Mouse (Mus musculus) natural killer cell, adult 2 months (primary cell): ENCODE measurements around the gene Kcnk2.

Source experiments
- DNase-seq, 2 experiments: peaks; one replicate each; pipeline ENCODE4 v3.0.0; 2022; ENCODE audit warnings: low spot score in 2 of 2

Kcnk2 gene

DNA sequence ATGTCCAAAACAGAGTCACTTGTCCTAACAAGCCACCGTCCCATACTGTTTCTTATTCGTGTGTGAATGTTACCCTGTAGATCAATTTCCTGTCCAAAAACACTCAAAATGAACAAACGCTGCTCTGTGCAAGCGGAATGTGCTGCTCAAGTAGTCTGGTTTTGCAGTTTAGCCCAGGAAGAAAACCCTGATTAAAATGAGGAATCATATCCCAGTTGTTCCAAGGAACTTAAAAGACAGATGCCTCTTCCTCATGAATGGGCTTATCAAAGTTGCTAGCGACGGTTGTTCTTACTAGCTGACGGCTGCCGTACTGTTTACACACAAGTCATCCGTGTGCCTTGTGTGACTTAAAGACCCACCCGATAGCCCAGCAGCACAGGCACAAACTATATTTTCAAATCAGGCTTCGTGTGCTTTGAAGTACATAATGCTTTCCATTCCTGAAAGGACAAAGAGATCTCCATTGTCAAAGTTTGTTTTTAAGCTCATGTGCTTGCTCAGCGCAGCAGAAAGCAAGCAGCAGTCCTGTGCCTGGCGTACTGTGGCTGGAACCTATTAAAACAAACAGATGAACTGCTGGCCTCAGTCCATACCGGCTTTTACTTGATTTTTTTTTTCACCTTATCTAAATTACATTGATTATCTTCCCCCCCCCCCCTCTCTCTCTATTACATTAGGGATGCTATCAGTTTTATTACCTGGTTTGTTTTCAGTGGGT, at the start of gene Kcnk2:
TSS of gene Kcnk2 (minus strand) at position 51 of the 721 bp plus-strand sequence.
- DNase-seq: no peak

DNA sequence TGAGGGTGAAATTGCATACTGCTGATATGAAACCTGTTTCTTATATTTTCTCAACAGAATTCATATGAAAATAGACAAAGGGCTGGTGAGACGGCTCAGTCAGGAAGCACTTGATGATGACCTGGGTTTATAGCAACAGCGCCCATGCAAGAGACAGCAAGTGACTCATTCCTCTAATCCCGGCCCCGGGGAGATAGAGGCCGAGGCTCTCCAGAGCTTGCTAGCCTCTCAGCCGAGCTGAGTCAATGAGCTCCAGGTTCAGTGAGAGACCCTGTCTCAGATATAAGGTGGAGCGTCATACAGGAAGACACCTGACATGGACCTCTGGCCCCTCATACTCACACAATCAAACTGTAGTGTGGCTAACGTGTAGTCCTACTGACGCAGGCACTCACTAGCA, 38.7 kb upstream of the Kcnk2 start:
- no peak for DNase-seq

DNA sequence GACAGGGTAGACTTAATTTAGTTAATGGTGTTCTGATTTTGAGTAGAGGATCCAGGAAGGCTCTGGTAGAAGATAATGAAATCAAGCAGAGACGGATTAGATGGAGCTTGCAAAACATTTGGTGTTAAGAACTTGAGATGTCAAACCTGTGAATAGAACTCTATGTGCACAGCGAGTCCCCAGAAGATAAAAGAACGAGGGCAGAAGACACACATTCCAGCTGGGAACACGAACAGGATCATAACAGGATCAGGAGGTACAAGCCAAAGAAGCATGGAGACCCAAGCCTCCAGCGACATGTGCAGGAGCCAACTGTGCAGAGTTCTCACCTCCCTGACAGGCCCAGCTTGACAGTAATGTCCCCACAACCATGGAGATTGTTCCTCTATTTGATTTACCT, 35.1 kb upstream of the Kcnk2 start:
- no peak for DNase-seq

DNA sequence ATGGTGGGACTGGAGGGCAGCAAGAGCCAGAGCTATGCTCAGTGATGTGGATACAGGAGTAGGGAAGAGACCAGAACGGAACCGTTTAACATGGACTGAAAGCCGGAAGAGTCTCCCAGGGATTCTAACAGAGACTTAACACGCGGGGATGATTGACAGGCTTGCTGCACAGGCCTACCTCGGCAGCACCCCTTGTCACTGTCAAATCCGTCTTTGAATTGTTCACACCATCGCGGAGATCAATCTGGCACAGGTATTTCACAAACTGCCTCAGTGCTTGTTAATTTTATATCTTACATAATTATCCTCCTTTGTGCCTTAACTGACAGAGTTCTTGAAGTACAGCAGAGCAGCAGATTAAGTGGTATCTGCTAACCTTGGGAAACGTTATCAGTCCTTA, 33.4 kb upstream of the Kcnk2 start:
- no peak for DNase-seq

DNA sequence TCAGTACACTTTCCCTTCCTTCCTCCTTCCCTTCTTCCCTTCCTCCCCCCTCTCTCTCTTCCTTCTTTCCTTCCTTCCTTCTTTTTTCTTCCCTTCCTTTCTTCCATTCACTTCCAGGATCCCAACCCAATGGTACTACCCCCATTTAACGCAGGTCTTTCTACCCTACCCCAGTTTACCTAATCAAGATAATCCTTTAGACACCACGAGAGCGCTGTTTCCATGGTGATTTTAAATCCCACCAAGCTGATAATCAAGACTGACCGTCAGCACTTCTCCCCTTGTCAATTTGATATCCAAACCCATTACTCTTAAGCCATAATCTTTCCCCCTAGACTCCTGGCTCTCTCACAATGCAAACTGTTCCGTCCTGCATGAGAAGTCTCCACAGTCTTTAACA, 29.4 kb upstream of the Kcnk2 start:
- DNase-seq: no peak

DNA sequence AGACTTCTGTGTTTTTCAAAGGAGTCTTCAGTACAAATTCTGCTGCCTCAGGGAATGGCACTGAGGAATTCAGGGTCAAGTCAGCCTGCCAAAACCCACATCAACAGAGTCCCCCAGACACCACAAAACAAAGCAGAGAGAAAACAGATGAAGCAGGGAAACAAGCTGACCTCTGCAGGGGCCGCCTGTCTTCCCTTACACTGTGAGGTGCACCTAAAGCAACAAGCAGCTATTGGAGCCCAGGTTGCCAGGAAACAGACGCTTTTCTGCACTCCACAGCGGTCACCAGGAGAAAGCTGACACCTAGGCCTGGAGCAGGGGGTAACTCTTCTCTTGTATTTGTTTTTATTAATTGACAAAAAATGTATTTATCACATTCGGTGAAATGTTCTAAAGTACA, 28.5 kb upstream of the Kcnk2 start:
- no peak for DNase-seq

DNA sequence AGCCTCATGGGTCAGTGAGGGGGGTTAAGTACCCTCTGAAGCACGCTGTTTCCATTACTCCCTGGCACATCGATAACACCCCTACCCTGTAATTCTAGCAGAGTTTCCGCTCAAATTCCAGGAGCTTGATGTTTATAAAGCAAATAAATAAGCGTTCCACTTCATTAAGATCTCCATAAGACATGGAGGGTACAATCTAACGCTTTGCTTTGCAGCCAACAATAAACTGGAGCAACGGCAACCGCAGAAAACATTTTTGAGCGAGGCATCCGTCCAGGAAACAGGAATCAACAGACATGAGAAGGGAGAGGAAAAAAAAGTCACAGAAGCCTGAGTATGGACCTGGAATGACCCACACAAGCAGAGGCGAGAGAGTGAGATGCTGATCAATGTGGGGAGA, 27.5 kb upstream of the Kcnk2 start:
- DNase-seq: no peak

DNA sequence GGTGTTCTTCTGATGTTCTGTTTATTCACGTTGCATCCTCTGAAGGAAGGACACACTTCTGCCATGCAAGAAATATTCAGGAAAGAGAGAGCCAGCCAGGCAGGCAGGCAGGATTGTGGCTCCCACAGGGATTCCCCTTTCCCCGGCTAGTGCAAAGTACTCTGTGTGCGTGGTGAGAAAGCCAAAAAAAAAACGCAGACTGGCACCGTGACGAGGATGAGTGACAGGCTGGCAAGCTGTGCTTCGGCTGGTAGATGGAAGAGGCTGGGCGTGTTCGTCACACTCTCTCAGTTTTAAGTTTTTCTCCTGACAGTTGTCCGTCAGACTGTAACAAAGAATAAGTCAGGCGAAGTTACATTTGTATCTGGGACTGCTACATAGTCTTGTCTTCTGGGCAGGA, 24.2 kb upstream of the Kcnk2 start:
- no peak for DNase-seq

DNA sequence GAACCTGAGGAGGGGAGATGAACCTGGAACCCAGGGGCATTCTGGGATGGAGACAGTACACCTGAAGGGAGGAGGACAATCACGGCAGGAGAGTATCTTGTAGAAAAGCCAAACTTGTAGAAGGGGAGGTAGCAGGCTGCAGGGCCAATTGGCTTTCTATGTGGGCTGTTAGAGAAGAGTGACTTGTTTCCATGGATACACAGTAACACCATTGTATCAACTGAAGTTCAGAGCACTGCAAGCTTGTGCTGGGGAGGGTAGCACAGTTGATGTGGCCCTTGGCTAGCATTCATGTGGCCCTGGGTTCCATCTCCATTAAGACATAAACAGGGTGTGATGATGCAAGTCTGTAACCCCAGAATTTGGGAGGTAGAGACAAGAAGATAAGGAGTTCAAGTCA, 17.8 kb upstream of the Kcnk2 start:
- DNase-seq: no peak

DNA sequence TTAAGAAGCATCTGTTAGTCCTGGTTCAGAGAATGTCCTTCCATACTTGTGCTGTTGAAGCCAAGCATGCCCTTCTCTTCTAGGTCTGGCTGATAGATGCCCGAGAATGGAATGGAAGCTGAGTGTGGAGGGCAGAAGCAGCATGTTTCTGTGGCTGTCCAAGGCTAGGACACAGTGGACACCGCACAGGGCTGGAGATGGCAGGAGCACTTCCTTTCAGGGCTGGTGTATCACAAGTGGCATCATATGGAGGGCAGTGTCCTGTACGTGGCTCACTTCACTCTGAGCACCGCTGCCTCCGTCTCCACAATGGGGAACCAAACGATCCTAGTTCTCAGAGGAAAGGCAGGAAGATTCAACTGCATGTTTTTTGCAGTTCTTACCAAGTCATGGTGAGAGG, 7.8 kb upstream of the Kcnk2 start:
- no peak for DNase-seq

DNA sequence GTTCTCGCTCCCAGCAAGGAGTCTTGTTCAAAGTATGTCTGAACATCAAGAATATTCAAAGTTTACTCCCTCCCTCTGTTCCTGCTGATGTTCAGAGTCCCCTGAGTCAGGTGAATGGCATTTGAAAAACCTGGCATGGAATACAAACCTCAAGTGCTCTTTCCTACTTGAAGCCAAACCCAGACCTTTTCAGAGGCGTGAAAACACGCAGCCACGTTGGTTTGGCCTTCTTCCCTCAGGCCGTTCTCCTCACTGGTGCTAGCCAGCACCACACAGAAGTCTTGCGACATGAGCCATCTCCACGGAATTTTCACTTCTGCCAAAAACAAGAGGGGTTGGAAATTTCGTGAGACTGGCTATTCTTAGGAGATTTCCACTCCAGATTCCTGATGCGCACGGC, 3.1 kb upstream of the Kcnk2 start:
- no peak for DNase-seq

DNA sequence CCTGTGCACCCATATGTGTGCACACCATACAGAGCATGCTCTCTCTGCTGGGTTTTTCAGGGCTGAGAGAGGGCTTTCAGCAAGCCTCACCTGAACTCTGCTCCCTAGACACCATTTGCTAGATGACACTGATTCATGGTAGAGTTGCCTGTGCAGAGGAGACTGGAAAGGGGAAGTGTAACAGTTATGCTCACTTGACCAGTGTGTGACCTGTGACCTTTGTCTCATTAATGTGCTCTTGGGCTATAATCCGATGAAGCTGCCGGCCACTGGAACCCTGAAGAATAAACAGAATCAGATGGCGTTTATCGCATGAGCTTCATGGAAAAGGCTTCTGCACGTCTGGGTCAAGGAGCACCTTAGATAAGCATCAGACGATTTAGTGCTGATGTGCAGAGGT, 1.5 kb upstream of the Kcnk2 start:
- no peak for DNase-seq

DNA sequence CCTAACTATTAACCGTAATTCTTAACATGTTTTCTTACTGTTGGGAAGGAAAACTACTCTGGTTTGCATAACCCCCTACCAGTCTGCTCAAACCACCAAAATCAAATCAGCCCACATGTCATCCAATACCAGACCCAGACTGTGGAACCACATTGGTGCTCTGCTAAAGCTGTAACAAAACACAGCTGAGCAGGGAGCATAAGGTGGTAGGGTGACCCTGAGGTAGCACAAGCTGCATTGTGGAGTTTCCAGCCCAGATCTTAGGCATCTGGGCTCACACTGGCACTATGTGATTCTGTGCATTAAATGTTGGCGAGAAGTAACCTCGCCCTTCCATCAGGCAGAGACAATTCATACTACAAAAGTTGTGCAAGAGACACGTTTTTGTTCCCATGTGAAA, 1.1 kb upstream of the Kcnk2 start:
- DNase-seq: no peak

DNA sequence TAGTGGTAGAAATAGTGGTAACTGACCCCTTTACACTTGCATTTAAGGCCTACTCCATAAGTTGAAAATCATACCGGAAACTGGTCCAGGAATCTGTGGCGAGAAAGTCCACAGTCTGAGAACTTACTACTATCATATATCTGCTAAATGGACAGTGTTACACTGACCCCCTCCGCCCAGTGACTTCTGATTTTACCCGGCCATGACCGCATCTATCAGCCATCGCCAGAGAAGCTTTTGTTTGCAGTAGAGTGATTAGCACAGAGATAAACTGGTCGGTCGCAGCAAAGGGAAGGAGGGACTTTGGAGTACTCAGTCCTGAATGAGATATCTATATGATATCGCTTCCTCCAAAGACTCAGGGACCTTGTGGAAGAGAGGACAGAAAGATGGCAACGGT, 15.2 kb downstream of the Kcnk2 start:
- no peak for DNase-seq

DNA sequence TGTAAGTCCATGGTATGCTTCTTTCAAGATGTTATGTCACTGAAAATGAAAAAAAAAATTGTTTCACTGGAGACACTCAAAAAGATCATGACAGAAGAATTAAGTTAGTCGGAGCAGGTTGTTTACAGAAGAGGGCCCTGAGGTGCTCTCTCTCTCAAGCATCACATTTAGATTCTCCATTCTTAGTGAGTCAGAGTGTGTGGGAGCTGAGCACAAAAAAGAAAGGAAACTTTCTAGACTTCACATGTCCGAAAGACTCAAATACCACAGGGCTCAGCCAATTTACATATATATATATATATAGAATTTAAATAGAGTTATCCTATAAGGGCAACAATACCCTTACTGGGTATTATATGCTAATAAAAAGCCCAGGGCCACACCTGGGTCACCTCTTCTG, 15.9 kb downstream of the Kcnk2 start:
- no peak for DNase-seq

DNA sequence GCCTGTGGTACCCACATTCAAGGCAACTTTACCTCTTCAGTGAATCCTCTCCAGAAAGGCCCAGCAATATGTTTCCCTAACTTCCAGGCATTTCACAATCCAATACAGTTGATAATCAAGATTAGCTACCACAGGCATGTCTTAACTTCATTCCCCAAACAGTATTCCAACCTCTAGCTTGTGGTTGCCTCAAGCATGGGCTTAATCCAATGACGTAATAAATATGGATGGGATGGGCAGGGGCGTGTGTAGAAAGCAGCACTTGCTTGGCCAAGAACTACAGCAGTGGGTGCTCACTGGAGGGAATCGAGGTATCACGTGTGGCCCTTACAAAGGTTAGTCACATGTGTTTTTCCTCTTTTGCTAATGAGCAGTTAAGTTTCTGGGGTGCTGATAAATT, 34.4 kb downstream of the Kcnk2 start:
- no peak for DNase-seq

DNA sequence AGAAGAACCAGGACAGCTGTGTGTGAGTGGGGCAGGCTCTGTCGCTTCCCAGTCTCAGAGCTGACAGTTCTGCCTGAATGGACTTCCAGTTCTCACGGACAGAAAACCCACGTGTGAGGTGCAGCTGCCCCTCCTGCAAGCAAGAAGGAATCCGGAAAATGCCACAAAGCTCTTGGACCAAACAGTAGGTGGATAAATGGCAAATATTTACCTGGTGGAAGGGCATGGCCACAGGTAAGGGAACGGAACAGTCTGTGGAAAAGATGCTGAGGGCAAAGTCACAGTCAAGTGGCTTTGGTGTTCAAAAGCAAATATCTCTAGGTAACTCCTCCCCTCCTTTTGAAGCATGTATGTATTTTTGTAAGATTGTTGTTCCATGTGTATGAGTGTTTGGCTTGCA, 37.9 kb downstream of the Kcnk2 start:
- no peak for DNase-seq

DNA sequence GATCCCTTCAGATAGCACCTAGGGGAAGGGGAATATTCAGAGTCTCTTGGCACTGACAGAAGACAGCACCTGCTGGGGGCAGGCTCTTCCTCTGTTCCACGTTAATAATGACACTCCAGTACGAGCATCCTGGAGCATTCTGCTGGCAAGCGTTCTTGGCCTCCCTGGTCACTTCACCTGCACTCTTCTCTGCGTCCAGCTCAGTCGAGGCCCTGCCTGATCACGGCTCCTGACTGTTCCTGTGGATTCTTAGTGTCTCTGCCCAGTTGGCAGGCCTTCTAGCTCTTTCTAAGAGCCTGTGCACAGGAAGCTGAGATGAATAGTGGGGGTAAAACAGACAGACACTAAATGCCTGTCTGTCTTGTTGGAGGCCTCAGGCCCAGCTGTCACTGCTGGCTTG, 39.5 kb downstream of the Kcnk2 start:
- no peak for DNase-seq

DNA sequence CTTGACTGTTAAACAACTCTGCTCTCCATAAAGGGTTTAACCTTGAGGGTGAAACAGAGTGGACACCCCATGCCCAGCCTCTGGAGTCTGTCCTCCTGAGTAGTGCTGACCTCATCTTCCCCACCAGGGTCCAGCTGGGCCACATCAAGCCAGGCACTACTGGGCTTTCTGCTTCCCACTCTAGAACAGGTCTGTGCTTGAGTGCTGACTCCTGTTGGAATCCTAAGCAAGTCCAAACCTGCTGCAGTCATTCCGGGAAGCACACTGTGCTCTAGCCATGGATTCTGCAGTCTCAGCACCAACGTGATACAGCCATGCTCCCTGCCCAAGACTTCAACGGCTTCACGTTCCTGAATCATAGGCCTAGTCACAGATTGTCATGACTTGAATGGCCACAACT, 42.4 kb downstream of the Kcnk2 start:
- DNase-seq: no peak

DNA sequence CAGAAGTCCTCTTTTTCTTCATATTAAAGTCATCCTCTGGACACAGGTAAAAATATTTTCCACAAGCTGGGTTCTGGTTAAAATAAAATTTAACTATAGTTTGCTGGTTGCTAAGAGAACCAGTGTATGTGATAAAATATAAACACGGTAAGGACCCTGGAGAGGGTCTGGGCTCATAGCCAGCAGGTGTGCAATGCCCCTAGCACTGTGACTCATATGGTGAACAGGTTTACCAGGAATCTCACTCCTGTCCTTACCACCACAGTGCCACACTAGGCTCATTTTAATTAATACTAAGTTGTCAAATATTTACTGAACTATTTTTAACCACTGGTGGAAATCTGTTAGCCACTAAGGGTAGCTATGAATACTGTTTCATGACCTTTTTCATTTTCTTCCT, 48.2 kb downstream of the Kcnk2 start:
- DNase-seq: no peak

DNA sequence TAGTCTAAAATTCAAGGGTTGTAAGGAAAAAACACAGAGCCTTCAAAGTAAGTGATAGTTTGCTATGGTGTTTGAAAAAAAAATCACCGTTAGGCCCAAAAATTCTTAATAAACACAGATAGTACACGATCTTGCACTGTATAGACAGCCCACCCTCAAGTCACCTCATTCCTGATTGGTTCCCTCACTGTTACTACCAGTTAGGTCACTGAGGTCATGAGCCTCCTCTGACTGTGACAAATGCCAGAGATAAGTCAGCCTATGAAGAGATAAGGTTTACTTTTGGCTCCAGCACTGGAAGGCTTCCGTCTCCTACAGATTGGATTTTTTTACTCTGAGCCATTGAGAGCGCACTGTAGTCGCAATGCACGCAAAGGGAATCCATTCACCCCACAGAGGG, 50.3 kb downstream of the Kcnk2 start:
- DNase-seq: no peak

DNA sequence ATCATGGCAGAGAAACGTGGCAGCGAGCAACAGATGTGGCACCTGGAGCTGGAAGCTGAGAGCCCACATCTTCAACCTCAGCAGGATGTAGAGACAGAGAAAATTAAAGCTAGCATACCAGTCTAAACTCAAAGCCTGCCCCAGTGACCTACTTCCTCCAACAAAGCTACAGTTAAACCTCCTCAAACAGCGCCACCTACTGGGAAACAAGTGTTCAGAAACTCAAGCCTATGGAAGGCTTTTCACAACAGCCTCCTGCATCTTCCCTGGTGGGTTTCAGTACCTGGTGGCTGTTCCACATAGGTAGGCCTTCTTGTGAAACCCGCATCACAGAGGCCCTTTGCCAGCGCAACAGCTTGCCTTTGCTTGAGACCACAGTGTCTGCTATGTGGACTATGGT, 52.9 kb downstream of the Kcnk2 start:
- no peak for DNase-seq

DNA sequence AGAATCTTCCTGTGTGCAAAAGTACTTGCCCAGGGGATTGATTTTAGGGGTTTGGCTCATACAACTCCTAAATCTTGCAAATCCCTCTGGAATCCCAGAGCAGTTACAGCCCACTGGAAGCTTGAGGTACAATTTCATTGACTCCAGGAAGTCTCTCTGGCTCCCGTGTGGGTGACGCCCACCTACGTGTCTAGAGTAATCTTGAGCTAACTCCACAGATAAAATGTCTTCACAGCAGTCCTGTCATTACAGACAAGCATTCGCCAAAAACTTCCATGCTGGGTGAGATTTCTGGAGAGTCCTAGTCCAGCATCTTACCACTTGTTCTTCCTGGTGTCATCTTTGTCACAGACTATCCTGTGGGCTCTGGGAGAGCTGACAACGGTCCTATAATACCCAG, 56.9 kb downstream of the Kcnk2 start:
- no peak for DNase-seq
